Mouse (Mus musculus) stomach, embryonic 14.5 days (tissue): ENCODE measurements around the gene Rnaseh2a. TPM values are rescaled to one million over a fixed set of nuclear protein-coding genes. Genes with fewer than 3 reads are reported as not detected.

Experiments
- ATAC-seq: fragments of 200-750 bp; cut with Nextera tagmentation; 2 replicates; pipeline ENCODE4 v1.8.0; 2017; ENCODE audit warnings: low read depth, moderate TSS enrichment; ENCODE audit not compliant: insufficient number of reproducible peaks, insufficient read depth, low FRiP score
- H3K27ac ChIP-seq: fragments of 300-500 bp; sonication (generic); 2 replicates; pipeline ENCODE4 v1.5.1; 2014; ENCODE audit warnings: mild to moderate bottlenecking, low read length, moderate library complexity, mixed read lengths
- H3K27me3 ChIP-seq: fragments of 300-500 bp; sonication (generic); 2 replicates; pipeline ENCODE4 v1.6.1; 2014; ENCODE audit warnings: low read length, control low read depth, mixed read lengths; ENCODE audit not compliant: control insufficient read depth, insufficient read depth
- H3K36me3 ChIP-seq: fragments of 300-500 bp; sonication (generic); 2 replicates; pipeline ENCODE4 v1.6.1; 2014; ENCODE audit warnings: mild to moderate bottlenecking, control low read depth, low read length, moderate library complexity, mixed read lengths; ENCODE audit not compliant: control insufficient read depth, insufficient read depth
- H3K4me1 ChIP-seq: fragments of 300-500 bp; sonication (generic); 2 replicates; pipeline ENCODE4 v1.6.1; 2014; ENCODE audit warnings: low read length, control low read depth, mixed read lengths; ENCODE audit not compliant: control insufficient read depth, insufficient read depth
- H3K4me2 ChIP-seq: fragments of 300-500 bp; sonication (generic); replicated peaks from 2 replicates; pipeline ENCODE4 v1.6.1; 2014; ENCODE audit warnings: low read depth, low read length, control low read depth
- H3K4me3 ChIP-seq: fragments of 300-500 bp; sonication (generic); 2 replicates; pipeline ENCODE4 v1.5.1; 2014; ENCODE audit warnings: low read depth, low read length, control low read depth
- H3K9ac ChIP-seq: fragments of 300-500 bp; sonication (generic); replicated peaks from 2 replicates; pipeline ENCODE4 v1.6.1; 2014; ENCODE audit warnings: low read depth, mild to moderate bottlenecking, control low read depth, low read length, moderate library complexity, mixed read lengths
- H3K9me3 ChIP-seq: fragments of 300-500 bp; sonication (generic); 2 replicates; pipeline ENCODE4 v1.6.1; 2016; ENCODE audit warnings: low read depth, low read length, control low read depth; ENCODE audit not compliant: control insufficient read depth
- WGBS: fragments of 180-500 bp; shearing (Covaris S2); extraction: QIAGEN DNeasy Blood & Tissue Kit; methylation state at CpG from one replicate; pipeline ENCODE4 v1.1.7; 2014; 5-methylcytosine and 5-hydroxymethylcytosine counted together
- polyA plus RNA-seq: library from polyadenylated mRNA; unstranded; fragments of >200 nt; fragmentation: Nextera tagmentation; extraction: Ambion mirVana; gene quantifications from 2 replicates; pipeline ENCODE4 v1.2.1, GENCODE M21; 2014

Rnaseh2a gene
- polyA plus RNA-seq, 1 experiment from 2014 or later: 114 TPM

DNA sequence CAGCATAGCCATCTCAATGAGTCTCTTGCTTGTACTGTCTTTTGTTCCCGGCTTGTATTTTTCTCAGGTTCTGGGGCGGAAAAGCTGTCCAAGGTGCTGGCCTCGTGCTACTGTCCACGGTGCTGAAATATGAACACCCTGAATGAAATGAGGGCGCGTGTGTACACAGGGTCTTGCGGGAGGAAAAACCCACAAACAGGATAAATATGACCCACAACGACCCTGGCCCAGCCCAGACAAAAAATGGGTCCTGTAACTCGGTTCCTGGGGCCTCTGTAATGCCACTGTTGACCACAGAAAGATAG, 22.4 kb downstream of the Rnaseh2a start:
- H3K9me3 ChIP-seq: no peaks in the 10 kb centered on the region
- H3K4me1 ChIP-seq: 0 out of 2 replicates have a peak, but pooled peaks cover 6% of the 10 kb centered on the region
- no peaks in the 10 kb centered on the region for H3K36me3 ChIP-seq
- no peak overlapping the region for H3K9ac ChIP-seq
- ATAC-seq: 0 out of 2 replicates have a peak, but pooled peaks have one; percentile 48
- 15% methylated on average over 9 of the region's 9 CpGs for WGBS
- H3K4me3 ChIP-seq: no peak overlapping the region
- H3K4me2 ChIP-seq: no peak overlapping the region
- no peak overlapping the region for H3K27ac ChIP-seq
- H3K27me3 ChIP-seq: peaks cover 30% of the 10 kb centered on the region

DNA sequence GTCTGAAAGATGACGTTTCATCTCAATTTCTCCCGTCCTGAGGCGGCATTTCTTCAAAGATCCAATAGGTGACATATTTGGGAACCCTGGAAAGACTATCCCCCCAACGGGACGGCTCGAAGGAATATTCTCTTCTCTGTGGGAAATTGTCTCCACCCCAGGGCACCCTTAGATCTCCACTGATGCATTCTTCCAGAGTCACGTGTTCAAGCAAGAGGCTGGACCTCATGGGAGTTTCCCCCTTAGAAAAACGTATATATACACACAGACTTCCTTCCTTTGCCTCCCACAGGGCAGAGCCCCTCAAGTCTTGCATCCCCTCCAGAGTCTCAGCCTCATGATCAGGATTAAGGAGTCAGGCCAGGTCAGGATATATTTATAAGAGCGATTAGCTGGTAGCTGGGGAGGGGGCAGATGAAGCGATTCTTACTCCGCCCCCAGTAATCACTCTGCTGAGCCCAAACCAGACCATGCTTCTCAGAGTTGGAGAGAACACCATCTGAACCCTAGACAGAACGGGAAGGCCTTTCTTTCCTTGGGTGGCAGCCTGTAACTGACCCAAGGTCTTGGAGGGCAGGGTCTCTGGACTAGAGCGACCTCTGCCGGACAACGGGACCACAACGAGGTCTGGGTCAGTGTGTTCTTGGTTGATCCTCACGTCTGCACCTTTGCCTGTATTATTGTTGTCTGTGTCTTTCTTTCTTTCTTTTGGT, 22.9 kb downstream of the Rnaseh2a start, which contains the start of gene Rtbdn:
TSS of gene Rtbdn (plus strand) at position 464 of the 713 bp plus-strand sequence.
- H3K4me2 ChIP-seq: peak within 1 kb of the TSS; percentile 64
- ATAC-seq: no peak

DNA sequence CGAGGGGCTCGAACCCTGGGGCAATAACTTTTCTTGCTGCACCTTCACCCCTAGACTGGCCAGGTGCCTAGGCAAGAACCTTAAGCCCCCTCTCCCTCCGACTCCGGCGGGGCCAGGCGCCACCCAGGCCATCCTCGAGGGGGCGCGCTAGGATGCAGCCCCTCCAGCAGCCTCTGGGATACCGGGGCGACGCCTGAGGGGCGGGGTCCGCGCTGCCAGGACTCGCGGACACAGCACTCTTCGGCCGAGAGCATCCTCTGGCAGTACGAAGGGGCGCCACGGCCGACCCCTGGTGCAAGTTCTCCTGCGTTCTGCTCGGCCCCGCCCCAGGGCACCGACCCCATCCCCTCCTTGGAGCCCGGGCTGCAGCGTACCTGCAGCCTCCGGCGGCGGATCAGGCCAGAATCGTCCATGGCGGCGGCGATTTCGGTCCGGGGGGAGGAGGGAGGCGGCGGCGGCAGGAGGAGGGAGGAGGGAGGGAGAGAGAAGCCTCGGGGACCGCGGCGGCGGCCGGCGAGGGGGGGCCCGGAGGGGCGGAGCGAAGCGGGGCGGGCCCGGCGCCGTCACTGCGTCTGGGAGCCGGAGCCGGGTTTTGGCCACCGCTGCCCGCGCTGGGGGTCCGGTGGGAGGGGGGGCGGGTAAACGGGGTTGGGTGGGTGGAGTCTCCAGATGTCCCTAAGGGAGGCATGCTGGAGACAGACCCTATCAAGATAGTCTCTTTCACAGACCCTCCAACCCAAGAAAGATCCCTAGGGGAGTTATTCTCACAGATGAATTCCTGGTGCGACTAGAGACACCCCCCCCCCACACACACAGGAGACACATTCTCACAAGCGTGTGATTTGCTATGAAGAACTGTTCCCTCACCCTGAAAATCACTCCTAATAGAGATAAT, 23.7 kb downstream of the Rnaseh2a start:
- ATAC-seq: 0 out of 2 replicates have a peak, but pooled peaks have one; percentile 51
- H3K4me1 ChIP-seq: 0 out of 2 replicates have a peak, but pooled peaks cover 6% of the 10 kb centered on the region
- H3K27me3 ChIP-seq: peaks cover 30% of the 10 kb centered on the region
- H3K4me2 ChIP-seq: peak overlapping the region; percentile 64
- WGBS: under 1% methylated on average over 34 of the region's 67 CpGs
- H3K9me3 ChIP-seq: no peaks in the 10 kb centered on the region
- no peak overlapping the region for H3K27ac ChIP-seq
- no peak overlapping the region for H3K9ac ChIP-seq
- peak overlapping the region; percentile 34 for H3K4me3 ChIP-seq
- no peaks in the 10 kb centered on the region for H3K36me3 ChIP-seq

More for the DNA sequence above, 22.9 kb downstream of the Rnaseh2a start, which contains the start of gene Rtbdn:
- Histone ChIP-seq H3K4me3 (peak within 1 kb of the TSS; percentile 34), H3K9ac (no peak within 1 kb of the TSS), H3K27me3 (peaks cover 30% of the 10 kb centered on the region), H3K36me3 (no peaks in the 10 kb centered on the region), H3K27ac (no peak within 1 kb of the TSS), H3K9me3 (no peaks in the 10 kb centered on the region), H3K4me1 (0 out of 2 replicates have a peak, but pooled peaks cover 6% of the 10 kb centered on the region)
- 14% methylated on average over 17 of the region's 17 CpGs for WGBS

DNA sequence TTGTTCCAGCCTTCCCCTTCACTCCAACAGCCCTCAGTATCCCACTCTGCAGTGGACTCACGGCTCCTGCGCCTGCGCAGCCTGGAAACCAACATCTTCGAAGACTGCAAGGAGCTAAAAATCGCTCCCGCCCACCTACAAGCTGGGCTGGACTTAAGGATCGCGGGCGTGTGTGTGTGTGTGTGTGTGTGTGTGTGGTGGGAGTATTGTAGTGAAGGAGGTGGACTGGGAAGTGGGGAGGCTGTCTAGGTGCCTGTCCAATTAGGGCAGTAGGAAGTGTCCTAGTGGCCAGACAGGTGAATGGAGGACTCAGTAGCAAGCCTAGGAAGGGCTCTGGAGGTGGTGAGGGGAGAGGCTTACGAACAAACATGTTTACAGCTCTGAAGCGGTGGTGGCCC, 24.3 kb downstream of the Rnaseh2a start:
- Histone ChIP-seq H3K4me3 (no peak overlapping the region), H3K9ac (no peak overlapping the region), H3K27ac (no peak overlapping the region), H3K4me1 (0 out of 2 replicates have a peak, but pooled peaks cover 6% of the 10 kb centered on the region), H3K9me3 (no peaks in the 10 kb centered on the region), H3K36me3 (no peaks in the 10 kb centered on the region), H3K27me3 (peaks cover 30% of the 10 kb centered on the region), H3K4me2 (peak overlapping the region; percentile 64; the same call in 1 of the 2 replicates)
- WGBS: 9% methylated on average over 11 of the region's 11 CpGs
- no peak for ATAC-seq

DNA sequence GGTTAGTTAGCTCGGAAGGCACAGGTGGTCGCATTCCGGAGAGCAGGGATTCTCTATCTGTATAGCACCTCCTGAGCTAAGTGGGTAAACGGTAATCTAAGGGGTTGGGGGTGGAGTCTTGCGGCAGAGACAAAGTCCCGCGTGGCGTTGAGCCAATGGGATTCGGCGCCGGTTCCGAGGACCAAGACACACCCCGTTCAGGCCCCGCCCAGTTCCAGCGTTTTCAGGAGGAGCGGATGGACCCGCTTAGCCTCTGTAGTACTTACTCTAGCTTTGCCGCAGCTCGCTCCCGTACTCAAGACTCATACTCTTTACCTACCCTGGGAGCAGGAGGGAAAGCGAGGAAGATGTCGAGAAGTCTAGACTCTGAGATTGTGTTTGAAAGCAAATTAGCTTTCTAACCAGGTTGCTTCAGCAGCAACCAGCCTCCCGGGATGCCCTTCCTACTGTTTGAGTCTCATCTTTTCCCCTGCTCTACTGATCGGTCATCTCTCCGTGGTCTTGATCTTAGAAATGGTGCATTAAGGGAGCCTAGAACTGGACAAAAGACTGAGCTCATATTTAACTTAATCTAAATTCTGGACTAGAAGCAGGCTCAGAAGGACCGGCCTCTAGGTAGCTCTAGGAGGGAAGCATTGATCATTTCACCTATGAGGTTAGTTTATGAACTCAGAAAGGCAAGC, 24.9 kb downstream of the Rnaseh2a start:
- Histone ChIP-seq H3K9ac (no peak overlapping the region), H3K4me2 (peak overlapping the region; percentile 13; the same call in 1 of the 2 replicates), H3K36me3 (no peaks in the 10 kb centered on the region), H3K9me3 (no peaks in the 10 kb centered on the region), H3K27ac (no peak overlapping the region), H3K4me1 (0 out of 2 replicates have a peak, but pooled peaks cover 6% of the 10 kb centered on the region), H3K4me3 (no peak overlapping the region), H3K27me3 (peaks cover 30% of the 10 kb centered on the region)
- WGBS: 5% methylated on average over 26 of the region's 26 CpGs
- ATAC-seq: 0 out of 2 replicates have a peak, but pooled peaks have one; percentile 56

DNA sequence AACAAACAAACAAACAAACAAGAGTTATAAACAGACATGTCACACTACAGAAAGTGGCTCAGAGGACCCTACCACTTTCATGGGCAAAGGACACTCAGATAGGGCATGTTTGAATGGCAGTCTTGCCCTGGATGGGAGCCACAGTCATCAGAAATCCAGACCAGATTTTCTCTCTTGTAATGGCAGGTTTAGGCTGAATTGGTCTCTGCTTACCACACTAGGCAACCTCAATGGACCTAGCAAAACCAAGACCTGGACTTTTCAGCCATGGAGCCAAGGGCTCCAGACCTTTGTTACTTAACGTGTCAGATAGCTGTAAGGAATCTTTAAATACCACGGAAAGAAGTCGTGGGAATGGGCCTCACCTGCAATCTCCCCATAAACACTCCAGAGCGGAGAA, 25.9 kb downstream of the Rnaseh2a start:
- Histone ChIP-seq H3K27ac (no peak overlapping the region), H3K4me1 (0 out of 2 replicates have a peak, but pooled peaks cover 6% of the 10 kb centered on the region), H3K36me3 (no peaks in the 10 kb centered on the region), H3K27me3 (peaks cover 30% of the 10 kb centered on the region), H3K9ac (no peak overlapping the region), H3K4me2 (no peak overlapping the region), H3K9me3 (no peaks in the 10 kb centered on the region), H3K4me3 (no peak overlapping the region)
- no peak for ATAC-seq
- WGBS: 18% methylated on average over 4 of the region's 4 CpGs

DNA sequence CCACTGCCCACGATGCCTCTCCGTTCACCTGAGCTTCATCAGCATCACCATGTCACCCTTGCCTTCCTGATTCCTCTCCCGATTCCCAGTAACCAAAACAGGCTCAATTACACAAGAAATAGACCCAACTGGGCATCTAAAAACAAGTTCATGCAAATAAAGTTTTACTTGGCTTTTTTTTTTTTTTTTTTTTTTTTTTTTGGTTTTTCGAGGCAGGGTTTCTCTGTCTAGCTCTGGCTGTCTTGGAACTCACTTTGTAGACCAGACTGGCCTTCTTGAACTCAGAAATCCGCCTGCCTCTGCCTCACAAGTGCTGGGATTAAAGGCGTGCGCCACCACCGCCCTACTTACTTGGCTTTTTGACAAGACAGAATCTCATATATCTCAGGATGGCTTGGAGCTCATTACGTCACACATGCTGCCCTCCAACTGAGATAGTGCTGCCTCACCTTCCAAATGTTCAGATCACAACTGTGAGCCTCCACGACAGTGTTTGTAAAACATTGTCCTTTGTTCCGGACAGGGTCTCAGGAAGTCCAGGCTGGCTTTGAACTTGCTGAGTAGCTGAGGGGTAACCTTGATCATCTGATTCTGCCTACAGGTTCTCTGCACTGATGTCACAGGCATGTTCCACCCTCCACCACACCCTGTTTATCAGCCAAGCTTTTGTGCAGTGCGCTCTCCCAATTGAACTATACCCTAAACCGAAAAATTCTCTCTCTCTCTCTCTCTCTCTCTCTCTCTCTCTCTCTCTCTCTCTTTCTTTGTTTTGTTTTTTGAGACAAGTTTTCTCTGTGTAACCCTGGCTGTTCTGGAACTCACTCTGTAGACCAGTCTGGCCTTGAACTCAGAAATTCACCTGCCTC, 31.7 kb downstream of the Rnaseh2a start:
- peak overlapping the region; percentile 68; the same call in 1 of the 2 replicates for H3K4me2 ChIP-seq
- no peak for ATAC-seq
- WGBS: 61% methylated on average over 13 of the region's 13 CpGs
- H3K9me3 ChIP-seq: no peaks in the 10 kb centered on the region
- H3K4me3 ChIP-seq: no peak overlapping the region
- H3K9ac ChIP-seq: no peak overlapping the region
- H3K4me1 ChIP-seq: peaks cover 6% of the 10 kb centered on the region; the same call in 1 of the 2 replicates
- no peaks in the 10 kb centered on the region for H3K36me3 ChIP-seq
- H3K27me3 ChIP-seq: peaks cover 37% of the 10 kb centered on the region
- no peak overlapping the region for H3K27ac ChIP-seq
